Mouse (Mus musculus) cerebral cortex, adult 2 months (tissue): Measurements from ENCODE around the gene Dolpp1.

ENCODE experiments used
- WGBS: fragments of 180-500 bp; shearing (Covaris S2); methylation state at CpG from one replicate; pipeline ENCODE4 v1.1.7; 2018; 5-methylcytosine and 5-hydroxymethylcytosine counted together

The Dolpp1 gene

DNA sequence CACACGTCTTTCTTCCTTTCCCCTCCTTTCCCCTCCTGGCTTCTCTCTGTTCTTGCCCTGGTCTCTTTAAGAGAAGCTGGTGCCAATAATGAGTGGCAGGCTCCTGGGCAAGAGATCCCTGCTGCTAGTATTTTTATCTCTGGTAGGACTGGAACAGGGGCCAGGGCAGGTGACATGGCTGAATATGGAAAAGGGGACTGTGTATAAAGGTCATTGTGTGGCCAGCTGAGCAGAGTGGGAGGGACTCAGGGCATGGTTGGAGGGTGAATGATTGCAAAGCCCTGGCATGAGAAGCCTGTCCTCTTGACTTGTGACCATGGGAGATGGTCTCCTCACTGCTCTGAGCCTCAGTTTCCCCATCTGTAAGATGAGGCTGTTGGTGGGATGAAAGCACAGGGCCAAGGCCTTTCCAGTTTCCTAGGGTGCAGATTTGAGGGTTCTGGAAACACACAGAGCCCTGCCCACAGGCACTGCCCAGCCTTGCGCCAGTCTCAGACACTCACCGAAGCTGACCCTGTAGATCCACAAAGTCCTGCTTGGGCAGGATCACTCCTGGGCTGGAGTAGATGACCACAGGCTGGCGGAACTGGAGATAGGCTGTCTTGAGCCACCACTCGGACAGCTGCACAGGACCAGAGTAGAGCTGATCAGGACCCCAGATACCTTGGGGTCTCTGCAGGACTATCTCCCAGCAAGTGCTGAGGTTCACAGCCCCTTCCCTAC is 17.6 kb downstream of the Dolpp1 start:
- WGBS = 92% methylated on average over 5 of the region's 5 CpGs

DNA sequence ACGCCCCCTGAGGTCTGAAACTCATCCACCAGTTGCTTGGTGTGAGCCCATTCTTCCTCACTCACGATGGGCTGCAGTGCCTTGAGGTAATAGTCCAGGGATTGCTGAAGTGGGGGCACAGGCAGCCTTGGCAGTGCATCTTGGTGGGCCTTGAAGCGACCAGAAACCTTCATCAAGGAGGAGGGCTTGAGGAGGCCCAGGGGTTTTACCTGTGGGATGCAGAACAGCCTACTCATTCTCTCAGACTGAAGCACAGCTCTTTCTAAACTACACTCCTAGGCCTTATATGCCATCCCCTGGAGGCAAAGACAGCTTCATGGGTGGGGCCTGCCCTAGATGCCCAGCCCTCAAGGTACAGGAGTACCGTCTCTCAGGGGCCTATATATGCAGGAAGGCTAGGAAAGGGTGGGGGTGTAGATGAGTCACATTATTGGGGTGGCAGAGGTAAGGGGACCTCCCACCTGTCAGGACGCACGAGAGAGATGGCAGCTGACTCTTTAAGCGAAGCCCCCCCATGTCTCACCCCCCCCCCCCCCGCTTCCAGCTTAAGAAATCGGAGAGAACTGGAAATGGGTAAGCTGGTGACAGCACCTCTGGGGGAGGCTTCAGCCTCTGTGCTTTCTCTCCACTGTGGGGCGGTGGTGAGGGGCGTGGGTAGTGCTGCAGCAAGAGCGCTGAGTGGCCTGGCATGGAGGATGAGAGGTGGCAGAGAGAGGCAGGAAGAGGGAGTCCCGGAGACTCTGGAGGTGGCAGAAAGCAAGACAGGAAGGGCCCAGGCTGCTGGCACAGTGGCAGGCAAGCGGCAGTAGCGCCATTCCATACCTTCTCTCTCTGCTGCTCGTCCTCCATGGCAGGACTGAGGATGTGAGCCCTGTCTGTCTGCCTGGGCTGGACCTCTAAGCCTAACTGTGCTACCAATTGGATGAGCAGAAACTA is 21.3 kb downstream of the Dolpp1 start:
- WGBS = 44% methylated on average over 16 of the region's 16 CpGs

DNA sequence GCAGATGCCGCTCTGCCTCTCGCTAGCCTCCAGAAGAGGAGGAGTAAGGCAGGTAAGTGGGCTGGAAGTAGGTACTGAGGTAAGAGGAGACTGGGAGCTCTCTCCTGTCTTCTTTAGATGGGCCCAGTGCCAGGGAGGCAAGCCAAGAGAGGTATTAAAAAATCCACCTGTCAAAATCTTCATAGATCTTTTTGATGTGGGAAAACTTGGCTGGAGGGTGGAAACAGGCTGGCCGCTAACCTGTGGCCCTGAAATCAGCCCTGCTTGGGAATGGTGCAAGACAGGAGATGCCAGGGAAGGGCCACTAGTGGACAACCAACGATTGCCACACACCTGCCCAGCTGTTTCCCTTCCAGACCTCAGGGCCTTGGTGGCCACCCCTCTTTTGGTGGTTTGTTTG is 22.0 kb downstream of the Dolpp1 start:
- WGBS = 58% methylated on average over 4 of the region's 4 CpGs

DNA sequence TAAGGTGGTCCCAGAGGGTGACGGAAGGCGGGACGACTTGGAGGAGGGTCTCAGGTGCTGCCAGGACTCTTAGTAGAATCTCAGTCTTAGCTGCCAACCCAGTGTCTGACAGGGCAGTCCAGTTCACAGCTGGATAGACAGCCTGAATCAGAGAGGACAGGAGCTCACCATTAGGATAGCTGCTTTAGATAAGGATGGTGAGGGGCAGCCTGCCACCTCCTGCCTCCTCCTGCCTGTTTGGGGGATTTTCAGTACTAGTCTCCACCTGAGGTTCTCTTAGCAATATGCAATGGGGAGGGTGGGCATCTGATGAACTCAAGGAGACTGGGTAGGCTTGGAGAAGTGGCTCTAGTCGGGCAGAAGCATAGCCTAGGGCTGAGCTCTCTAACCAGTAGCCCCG is 22.6 kb downstream of the Dolpp1 start:
- WGBS = 39% methylated on average over 5 of the region's 5 CpGs

DNA sequence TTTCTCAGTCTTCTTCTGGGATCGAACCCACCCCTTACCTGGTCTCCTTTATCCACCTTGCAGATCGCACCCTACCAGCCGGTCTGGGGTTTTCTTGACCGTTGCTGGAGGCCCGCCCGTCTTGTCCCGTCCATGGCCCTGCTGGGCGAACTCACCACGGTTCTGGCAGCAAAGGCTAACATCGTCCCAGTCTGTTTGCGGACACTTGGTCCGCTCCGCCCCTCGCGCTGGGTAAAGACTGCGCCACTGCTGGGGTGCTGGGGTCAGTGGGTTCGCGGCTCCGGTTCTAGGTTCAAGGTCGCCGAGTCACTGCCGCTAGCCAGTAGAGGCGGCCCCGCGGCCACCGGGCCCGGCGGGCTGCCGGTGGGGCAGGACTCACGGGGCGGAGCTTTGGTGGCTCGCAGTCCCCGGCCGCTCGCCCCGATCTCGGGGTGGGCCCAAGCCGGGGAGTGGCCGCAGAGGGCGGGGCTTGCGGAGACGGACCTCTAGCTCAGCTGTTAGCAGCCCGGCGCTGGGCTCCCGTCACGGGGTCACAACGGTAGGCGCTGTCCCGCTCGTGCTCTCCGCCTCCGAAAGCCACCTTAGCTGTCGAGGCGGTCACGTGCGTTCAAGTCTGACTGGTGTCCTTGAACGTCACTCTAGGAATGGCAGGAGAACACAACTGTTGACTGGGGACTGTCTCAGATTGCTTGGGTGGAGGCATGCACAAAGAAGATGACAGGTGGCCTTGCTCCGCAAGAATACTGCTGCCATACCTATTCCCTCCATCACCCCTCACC is 23.3 kb downstream of the Dolpp1 start, which contains the start of gene Crat:
Gene Crat (minus strand): TSS at position 657 of the 779 bp plus-strand sequence.
- 1% methylated on average over 58 of the region's 58 CpGs for WGBS

DNA sequence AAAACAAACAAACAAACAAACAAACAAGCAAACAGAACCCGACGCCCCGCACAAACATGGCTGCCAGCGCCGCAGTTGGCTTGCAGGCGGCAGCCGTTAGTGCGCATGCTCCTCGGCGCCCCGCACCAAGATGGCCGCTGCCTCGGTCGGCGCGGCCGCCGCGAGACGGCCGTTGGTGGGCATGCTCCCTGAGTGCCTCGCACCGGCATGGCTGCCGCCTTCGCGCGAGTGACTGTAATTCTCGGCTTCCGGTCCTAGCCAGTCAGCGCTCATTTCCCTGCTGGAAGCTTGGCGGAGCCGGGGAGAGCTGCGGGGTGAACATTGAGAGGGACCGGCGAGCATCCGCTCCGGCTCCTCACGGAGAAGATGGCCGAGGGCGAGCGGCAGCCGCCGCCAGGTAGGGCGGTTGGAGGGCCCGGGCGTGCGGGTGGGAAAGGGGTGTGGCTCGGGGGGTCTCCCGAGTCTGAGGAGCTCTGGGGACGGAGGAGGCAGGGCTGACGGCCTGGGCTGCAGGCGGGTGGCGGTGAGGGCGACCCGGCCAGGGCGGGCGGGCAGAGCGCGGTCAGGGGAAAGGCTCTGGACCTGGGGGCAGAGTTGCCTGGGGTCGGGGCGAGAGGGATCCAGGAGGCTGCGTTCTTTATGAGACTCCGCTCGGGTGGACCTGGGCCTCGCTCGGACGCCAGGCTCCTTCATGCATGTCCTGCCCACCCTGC is 24.0 kb downstream of the Dolpp1 start, which contains the start of gene Ptpa:
Gene Ptpa (plus strand): TSS at position 104 of the 713 bp plus-strand sequence.
- under 1% methylated on average over 67 of the region's 67 CpGs for WGBS

DNA sequence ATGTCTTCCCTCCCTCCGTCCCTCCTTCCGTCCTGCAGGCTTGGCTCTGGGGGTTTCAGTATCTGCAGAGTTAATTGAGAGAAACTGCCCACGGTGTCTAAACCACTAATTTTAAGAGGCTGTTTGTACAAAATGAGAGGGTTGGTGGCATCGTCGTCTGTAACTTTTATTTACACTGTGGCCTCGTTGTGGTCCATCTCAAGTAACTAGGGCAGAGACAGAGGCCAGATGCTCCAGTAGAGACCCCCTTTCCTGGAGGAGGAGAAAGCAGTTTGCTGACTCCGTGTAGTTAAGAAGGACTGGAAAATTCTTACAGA is 24.6 kb downstream of the Dolpp1 start:
- under 1% methylated on average over 7 of the region's 7 CpGs for WGBS

DNA sequence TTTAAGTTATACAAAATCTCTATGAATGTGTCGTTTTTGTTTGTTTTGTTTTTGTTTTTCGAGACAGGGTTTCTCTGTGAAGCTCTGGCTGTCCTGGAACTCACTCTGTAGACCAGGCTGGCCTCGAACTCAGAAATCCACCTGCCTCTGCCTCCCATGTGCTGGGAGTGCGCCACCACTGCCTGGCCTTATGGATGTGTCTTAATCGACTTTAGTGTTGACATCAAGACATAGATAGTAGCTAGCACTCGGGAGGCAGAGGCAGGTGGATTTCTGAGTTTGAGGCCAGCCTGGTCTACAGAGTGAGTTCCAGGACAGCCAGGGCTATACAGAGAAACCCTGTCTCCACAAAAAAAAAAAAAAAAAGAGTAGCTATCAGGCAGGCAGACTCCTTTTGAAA is 25.1 kb downstream of the Dolpp1 start:
- WGBS = 62% methylated on average over 6 of the region's 6 CpGs

DNA sequence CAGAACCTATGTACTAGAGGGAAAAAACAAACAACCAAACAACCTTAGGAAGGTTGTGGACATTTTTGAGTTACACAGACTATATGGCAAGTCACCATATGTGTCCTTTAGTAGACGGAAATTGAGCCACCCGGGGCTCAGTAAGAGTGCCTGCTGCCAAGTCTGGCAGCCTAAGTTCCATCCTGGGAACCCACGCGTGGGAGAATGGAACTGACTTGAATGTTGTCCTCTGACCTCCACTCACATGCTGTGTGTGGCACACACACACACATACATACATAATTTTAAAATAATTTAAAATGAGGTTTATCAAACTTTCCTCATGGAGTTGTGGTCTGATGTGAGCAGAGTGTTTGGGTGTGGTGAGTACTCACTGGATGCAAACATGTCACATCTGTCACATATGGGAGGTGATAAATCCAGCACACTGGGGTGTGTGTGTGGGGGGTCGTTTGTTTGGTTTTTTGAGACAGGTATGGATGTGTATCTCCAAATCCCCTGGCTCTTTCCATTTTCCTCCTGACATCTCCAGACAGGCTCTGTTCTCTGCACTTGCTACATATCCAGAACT is 25.6 kb downstream of the Dolpp1 start:
- WGBS = 40% methylated on average over 5 of the region's 5 CpGs

DNA sequence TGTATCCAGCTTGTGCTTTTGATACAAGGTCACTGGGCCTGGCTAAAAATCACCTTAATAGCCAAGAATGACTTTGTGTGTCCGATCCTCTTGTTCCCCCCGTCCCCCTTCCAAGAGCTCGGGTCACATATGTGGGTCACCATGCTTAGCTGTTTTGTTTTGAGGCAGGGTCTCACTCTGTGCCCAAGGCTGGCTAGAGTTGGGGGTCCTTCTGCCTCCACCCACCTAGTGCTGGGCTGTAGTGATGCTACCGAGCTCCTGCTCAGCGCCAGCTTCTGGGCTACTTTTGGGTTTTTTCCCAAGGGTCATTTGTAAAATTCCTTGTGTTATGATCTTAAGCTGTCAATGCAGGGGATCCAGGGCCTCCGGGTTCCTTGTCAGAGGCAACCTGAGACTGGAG is 26.2 kb downstream of the Dolpp1 start:
- WGBS = 67% methylated on average over 6 of the region's 6 CpGs

DNA sequence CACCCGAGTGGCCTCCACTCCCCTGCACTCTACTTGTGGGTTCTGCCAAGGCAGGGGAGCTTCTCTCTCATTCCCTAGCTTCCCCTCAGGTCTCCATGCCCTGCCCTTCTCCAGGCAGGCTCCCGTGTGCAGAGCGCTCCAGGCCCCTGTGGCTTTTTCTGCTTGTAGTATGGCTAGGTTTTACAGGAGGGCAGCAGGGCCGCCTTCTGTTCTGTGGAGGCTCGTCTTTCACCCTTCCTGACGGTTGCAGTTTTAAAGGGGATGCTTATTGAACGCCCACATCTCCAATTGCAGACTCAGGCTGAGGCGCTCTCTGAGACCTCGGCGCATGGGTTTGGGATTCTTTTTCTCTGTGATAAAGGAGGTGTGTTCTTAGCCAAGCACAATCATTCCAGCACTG is 27.1 kb downstream of the Dolpp1 start:
- 35% methylated on average over 10 of the region's 10 CpGs for WGBS

DNA sequence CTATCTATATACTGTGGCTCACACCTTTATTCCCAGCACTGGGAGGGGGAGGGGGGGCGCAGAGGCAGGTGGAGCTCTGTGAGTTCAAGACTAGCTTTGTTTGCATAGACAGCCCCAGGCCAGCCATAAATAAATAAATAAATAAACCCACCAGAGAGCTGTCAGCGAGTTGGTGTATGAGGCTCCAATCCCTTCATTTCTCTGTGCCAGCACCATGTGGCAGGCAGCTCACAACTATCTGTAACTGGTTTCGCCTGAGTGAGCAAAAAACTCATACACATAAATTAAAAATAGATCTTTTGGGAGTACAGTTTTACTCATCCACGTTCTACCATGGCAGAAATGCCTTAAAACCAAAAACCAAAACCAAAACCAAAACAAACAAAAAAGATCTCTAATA is 29.4 kb downstream of the Dolpp1 start:
- WGBS = 43% methylated on average over 4 of the region's 4 CpGs

DNA sequence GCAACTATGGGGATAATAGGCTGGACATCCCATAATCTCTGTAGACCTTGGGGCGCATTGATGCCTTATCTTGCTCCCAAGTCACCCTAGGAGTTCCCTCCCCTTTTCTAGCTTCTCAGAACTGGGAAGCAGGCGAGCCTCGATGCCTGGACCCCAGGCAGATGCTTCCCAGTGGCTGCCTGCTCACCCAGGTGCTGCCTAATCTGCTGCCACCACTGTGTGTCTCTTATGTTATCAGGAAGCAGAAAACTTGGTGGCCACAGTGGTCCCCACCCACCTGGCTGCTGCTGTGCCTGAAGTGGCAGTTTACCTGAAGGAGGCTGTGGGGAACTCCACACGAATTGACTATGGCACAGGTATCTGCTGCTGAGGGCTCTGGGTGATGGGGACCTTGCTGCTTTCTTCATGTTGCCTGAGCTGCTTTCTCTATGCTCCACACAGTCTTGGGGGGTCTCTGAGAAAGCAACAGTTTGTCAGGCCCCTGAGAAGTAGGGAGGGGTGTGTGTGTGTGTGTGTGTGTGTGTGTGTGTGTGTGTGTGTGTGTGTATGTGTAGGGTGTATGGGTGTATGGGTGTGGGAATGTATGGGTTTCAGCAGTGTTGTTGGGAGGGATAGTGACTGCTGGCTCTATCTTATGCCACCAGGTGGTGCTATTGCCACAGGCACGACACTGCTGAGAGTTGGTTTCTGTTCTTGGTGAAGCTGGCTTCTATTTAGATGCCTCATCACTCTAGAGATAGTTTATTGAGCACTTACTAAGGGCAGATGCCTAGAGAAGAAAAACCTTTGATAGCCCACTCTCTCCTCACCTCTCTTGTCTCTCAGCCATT is 43.5 kb downstream of the Dolpp1 start:
- 59% methylated on average over 5 of the region's 5 CpGs for WGBS

DNA sequence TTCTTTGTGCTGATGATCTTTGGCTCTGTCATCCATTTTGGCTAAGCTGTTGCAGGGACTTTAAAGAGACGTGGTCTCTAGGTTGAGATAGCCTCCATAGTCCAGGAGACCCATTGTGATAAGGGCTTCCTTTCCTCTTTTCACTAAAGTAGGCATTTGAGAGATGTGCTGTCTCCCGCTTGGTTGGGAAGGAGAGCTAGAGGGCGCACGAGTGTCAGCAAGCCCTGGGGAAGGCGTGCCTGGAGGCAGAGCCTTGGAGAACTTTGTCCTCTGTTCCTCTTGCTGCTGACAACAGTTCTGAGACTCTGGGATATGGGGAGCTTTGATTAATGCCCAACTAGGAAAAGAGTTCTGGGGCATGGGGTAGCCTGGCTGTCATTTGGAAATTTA is 44.1 kb downstream of the Dolpp1 start:
- WGBS = 72% methylated on average over 5 of the region's 5 CpGs

DNA sequence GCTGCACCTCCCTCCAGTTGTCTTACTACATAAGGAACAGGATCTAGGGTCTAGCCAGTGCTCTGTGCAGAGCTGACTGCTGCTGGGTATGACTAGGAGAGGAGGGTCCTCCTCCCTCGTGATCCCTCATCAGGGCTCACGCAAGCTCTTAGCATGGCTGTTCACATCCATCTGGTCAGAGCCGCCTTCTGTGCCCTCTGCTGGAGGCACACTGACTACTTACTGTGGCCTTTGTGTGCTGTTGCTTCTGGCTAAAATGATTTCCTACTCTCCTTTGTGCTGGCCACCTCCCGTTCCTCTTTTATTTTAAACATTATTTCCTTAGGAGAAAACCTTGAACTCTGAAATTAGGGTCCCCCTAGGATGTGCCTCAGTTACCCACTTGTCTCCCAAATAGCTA is 44.8 kb downstream of the Dolpp1 start:
- 68% methylated on average over 4 of the region's 4 CpGs for WGBS

DNA sequence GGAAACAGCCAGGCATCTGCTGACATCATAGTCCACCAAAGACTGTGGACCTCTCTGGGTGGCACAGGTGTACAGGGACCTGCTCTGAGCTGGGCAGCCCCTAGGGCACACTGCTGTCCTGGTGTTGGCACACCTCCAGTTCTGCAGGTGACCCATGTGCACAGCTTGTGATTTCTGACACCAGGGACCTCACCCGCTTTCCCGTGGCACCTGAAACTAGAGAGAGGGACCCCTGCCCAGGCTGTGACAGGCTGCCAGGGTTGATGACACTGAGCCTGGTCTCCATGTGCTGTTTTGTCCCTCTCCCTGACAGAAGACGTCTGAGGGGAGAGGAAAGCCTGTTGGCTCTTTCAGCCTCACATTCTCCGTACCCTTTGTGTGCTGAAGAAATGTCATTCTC is 45.7 kb downstream of the Dolpp1 start:
- 91% methylated on average over 4 of the region's 4 CpGs for WGBS

DNA sequence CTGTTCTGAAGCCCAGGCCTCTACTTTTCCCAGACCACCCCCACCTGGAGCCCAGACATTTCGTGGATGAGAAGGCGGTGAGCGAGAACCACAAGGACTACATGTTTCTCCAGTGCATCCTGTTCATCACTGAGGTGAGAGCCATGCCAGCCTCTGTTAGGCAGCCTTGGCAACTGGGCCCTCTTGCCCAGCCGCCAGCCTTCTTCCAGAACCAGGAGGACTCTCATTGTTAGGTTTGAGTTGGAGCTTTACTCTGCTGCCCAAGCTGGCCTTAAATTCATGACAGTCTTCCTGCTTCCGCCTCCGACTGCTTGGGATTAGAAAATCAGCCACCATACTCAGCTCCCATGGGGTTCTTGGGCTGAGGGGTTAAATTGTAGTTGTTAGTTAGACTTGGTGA is 47.6 kb downstream of the Dolpp1 start:
- WGBS = 77% methylated on average over 6 of the region's 6 CpGs

DNA sequence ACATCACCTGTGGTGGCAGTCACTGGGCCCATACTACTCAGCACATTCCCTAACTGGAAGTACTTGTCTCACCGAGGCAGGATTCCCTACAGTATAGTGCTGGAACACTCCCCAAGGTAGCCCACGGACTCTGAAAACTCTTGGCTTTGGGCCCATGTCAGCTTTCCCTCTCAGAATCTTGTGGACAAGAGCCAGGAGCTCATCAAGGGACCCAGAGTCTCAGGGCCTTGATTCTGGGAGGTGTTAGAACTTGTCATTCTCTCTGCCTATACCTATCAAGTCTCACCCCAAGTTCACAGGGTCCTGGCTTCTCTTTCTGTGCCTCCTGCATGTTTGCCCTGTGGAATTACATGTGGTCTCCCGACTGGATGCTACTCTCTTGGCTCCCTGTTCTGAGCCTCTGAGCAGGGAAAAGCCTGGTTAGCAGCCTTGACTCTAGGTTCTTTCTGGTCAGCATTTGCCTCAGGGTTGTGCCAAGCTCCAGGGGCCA is 48.2 kb downstream of the Dolpp1 start:
- 7% methylated on average over 3 of the region's 3 CpGs for WGBS

DNA sequence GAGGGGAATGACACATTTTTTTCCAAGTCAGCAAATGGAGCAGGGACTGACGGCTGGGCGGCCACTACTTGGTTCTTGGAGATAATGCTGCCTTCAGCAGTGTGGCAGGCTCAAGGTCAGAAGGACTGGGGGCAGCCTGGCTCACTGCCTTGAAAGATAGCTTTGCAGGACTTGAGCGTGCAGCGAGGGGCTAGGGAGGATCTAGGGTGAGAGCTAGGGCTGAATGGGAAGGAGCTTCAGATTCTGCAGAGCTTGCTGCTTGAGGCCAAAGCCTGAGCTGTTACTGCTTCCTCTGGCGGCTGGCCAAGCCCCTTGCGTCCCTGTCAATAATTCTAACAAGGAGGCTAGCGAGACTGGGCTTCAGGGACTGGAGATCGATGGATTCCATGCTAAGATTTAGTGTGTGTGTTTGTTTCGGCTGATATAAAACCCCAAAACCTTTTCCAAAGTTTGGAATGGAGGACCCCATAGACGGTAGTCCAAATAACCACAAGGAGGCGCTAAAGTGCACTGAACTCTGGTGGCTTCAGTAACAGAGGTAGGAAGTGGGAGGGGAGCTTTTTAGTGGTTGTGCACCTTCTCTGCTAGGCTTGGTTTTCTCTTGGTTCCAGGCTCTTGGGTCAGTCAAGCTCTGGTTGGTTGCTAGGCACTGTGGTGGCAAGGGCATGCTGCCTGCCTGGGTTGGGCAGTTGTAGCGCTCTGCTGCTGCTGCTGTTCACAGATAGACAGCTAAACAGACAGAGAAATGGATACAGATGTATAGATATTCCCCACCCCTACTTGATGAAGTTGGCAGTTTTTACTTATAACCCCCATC is 48.9 kb downstream of the Dolpp1 start:
- WGBS = 14% methylated on average over 12 of the region's 12 CpGs
